Mouse (Mus musculus) neural tube, embryonic 11.5 days (tissue): ENCODE measurements at regions not wholly inside any gene's neighbourhood (a gene's known extent, or its start where the extent isn't known, plus 50 kb on each side); places are given as distances from the start of the nearest gene placed in this dataset.

ENCODE experiments used
- ATAC-seq: fragments of 200-750 bp; cut with Nextera tagmentation; 2 replicates; pipeline ENCODE4 v1.8.0; 2017; ENCODE audit warnings: moderate number of reproducible peaks, mild to moderate bottlenecking, moderate TSS enrichment, moderate library complexity; ENCODE audit not compliant: insufficient read depth, low FRiP score, low TSS enrichment
- DNase-seq: peaks from one replicate; pipeline ENCODE4 v3.0.0-alpha.2; 2015; ENCODE audit warnings: low spot score
- H3K27ac ChIP-seq: fragments of 300-500 bp; sonication (generic); 2 replicates; pipeline ENCODE4 v1.5.1; 2014; ENCODE audit warnings: low read depth, mild to moderate bottlenecking, low read length
- H3K27me3 ChIP-seq: fragments of 300-500 bp; sonication (generic); 2 replicates; pipeline ENCODE4 v1.6.1; 2014; ENCODE audit warnings: mild to moderate bottlenecking, low read length, mixed read lengths; ENCODE audit not compliant: control insufficient read depth, insufficient read depth
- H3K36me3 ChIP-seq: fragments of 300-500 bp; sonication (generic); 2 replicates; pipeline ENCODE4 v1.6.1; 2014; ENCODE audit warnings: mild to moderate bottlenecking, low read length, moderate library complexity, mixed read lengths; ENCODE audit not compliant: control insufficient read depth, insufficient read depth
- H3K4me1 ChIP-seq: fragments of 300-500 bp; sonication (generic); 2 replicates; pipeline ENCODE4 v1.6.1; 2014; ENCODE audit warnings: low read length, mixed read lengths; ENCODE audit not compliant: control insufficient read depth, insufficient read depth
- H3K4me2 ChIP-seq: fragments of 300-500 bp; sonication (generic); 2 replicates; pipeline ENCODE4 v1.6.1; 2014; ENCODE audit warnings: low read depth, mild to moderate bottlenecking, moderate library complexity
- H3K4me3 ChIP-seq: fragments of 300-500 bp; sonication (generic); 2 replicates; pipeline ENCODE4 v1.5.1; 2014; ENCODE audit warnings: low read depth, low read length
- H3K9ac ChIP-seq: fragments of 300-500 bp; sonication (generic); 2 replicates; pipeline ENCODE4 v1.6.1; 2014; ENCODE audit warnings: mild to moderate bottlenecking, low read length
- H3K9me3 ChIP-seq: fragments of 300-500 bp; sonication (generic); 2 replicates; pipeline ENCODE4 v1.6.1; 2016; ENCODE audit warnings: low read length; ENCODE audit not compliant: control insufficient read depth
- WGBS: fragments of 180-500 bp; shearing (Covaris S2); extraction: QIAGEN DNeasy Blood & Tissue Kit; methylation state at CpG from one replicate; pipeline ENCODE4 v1.1.7; 2014; 5-methylcytosine and 5-hydroxymethylcytosine counted together

DNA sequence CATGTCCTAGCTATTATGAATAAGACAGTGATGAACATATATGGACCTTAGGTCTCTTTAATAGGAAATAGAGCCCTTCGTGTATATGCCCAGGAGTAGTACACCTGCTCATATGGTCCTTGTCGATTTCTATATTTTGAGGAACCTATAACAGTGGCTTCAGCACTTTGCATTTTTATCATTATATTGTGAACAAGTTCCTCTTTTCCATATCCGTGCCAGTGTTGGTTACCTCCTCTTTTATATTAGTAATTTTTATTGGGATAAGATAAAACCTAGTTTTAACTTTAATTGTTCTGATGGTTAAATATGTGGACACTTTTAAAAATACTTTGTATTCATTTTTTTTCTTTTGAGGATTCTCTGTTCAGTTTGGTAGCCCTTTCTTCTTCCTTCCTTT, 255.4 kb upstream of the Cobl start:
- 90% methylated on average over 3 of the region's 3 CpGs for WGBS

GRCm38 (mm10) chr11:12696321-12696720, 231.6 kb upstream of the Cobl start:
- Histone ChIP-seq H3K27ac (no peak overlapping the region), H3K4me2 (no peak overlapping the region), H3K9me3 (no peaks in the 10 kb centered on the region), H3K4me3 (no peak overlapping the region), H3K36me3 (no peaks in the 10 kb centered on the region), H3K9ac (no peak overlapping the region), H3K4me1 (no peaks in the 10 kb centered on the region), H3K27me3 (no peaks in the 10 kb centered on the region)
- 55% methylated on average over 5 of the region's 5 CpGs for WGBS
- DNase-seq (no peak), ATAC-seq (no peak)

More for the DNA sequence above, 255.4 kb upstream of the Cobl start:
- Histone ChIP-seq H3K36me3 (no peaks in the 10 kb centered on the region), H3K4me1 (no peaks in the 10 kb centered on the region), H3K9ac (no peak overlapping the region), H3K4me2 (no peak overlapping the region), H3K27ac (no peak overlapping the region), H3K9me3 (no peaks in the 10 kb centered on the region), H3K27me3 (no peaks in the 10 kb centered on the region), H3K4me3 (no peak overlapping the region)
- no peak for ATAC-seq
- DNase-seq, result no peak

DNA sequence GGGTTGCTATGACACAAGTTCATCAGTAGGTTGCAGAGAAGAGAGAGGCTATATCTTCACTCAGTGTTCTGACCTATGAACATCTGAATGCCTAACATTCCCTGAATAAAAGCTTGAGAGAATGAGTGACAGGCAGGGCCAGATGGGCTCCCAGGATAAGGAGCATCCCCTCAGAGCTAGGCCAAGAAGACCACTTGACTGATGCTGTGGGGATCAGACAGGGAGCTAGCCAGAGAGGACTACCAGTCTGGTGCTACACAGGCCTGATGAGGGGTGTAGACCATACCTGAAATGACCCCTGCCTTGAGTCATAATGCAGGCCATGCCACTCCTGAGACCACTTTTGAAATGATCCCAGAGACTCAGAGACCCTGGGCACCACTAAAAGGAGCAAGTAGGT, 228.1 kb upstream of the Cobl start:
- Histone ChIP-seq H3K27me3 (no peaks in the 10 kb centered on the region), H3K4me1 (no peaks in the 10 kb centered on the region), H3K4me2 (no peak overlapping the region), H3K36me3 (no peaks in the 10 kb centered on the region), H3K9me3 (no peaks in the 10 kb centered on the region), H3K4me3 (no peak overlapping the region), H3K9ac (no peak overlapping the region), H3K27ac (no peak overlapping the region)
- ATAC-seq (no peak), DNase-seq (no peak)

- no peaks in the 10 kb centered on the region for H3K36me3 ChIP-seq
- no peaks in the 10 kb centered on the region for H3K9me3 ChIP-seq
- DNase-seq, result no peak
- 92% methylated on average over 4 of the region's 4 CpGs for WGBS
- H3K4me2 ChIP-seq, result no peak overlapping the region
- no peaks in the 10 kb centered on the region for H3K4me1 ChIP-seq
- no peak overlapping the region for H3K27ac ChIP-seq
- no peaks in the 10 kb centered on the region for H3K27me3 ChIP-seq
- H3K4me3 ChIP-seq, result no peak overlapping the region
- ATAC-seq, result no peak
- no peak overlapping the region for H3K9ac ChIP-seq
Observed at GRCm38 (mm10) chr11:12686717-12687116, 222.0 kb upstream of the Cobl start.

GRCm38 (mm10) chr11:12661824-12662443, 197.2 kb upstream of the Cobl start:
- Histone ChIP-seq H3K27me3 (no peaks in the 10 kb centered on the region), H3K4me1 (no peaks in the 10 kb centered on the region), H3K4me3 (no peak overlapping the region), H3K36me3 (no peaks in the 10 kb centered on the region), H3K27ac (no peak overlapping the region), H3K9ac (no peak overlapping the region), H3K9me3 (no peaks in the 10 kb centered on the region), H3K4me2 (no peak overlapping the region)
- no peak for DNase-seq
- 91% methylated on average over 3 of the region's 3 CpGs for WGBS
- ATAC-seq, result no peak

- Histone ChIP-seq H3K4me2 (no peak overlapping the region), H3K9ac (no peak overlapping the region), H3K4me3 (no peak overlapping the region), H3K27me3 (no peaks in the 10 kb centered on the region), H3K36me3 (no peaks in the 10 kb centered on the region), H3K27ac (no peak overlapping the region), H3K4me1 (no peaks in the 10 kb centered on the region), H3K9me3 (no peaks in the 10 kb centered on the region)
- DNase-seq (no peak), ATAC-seq (no peak)
Observed at GRCm38 (mm10) chr11:12658847-12659246, 194.1 kb upstream of the Cobl start.

GRCm38 (mm10) chr11:12656450-12656849, 191.7 kb upstream of the Cobl start:
- DNase-seq (no peak), ATAC-seq (no peak)
- Histone ChIP-seq H3K9ac (no peak overlapping the region), H3K4me1 (no peaks in the 10 kb centered on the region), H3K27ac (no peak overlapping the region), H3K27me3 (no peaks in the 10 kb centered on the region), H3K36me3 (no peaks in the 10 kb centered on the region), H3K4me3 (no peak overlapping the region), H3K9me3 (no peaks in the 10 kb centered on the region), H3K4me2 (no peak overlapping the region)
- 53% methylated on average over 10 of the region's 10 CpGs for whole genome bisulfite sequencing
